Mouse (Mus musculus) thymus, adult 2 months (tissue): ENCODE results near the gene Pde11a.

ENCODE experiments used
- CTCF ChIP-seq: fragments of 200-500 bp; IDR thresholded peaks from 2 replicates; pipeline ENCODE4 v1.5.1; 2012; ENCODE audit warnings: mild to moderate bottlenecking, control low read depth, low read length, moderate library complexity, borderline replicate concordance; ENCODE audit not compliant: control insufficient read depth, poor library complexity, insufficient read depth; ENCODE audit errors: extremely low read depth
- POLR2A ChIP-seq: fragments of 200-500 bp; IDR thresholded peaks from 2 replicates; pipeline ENCODE4 v1.6.1; 2012; ENCODE audit warnings: mild to moderate bottlenecking, low read length, control low read depth, moderate library complexity; ENCODE audit not compliant: control insufficient read depth, poor library complexity, insufficient read depth; ENCODE audit errors: extremely low read depth

GRCm38 (mm10) chr2:76015460-76015859 is 323.1 kb downstream of the Pde11a start:
- no peak for TF ChIP-seq POLR2A
- no peak for TF ChIP-seq CTCF
